Mouse (Mus musculus): Measurements from ENCODE around the gene Rpl23.

Gene Rpl23

GRCm38 (mm10) chr11:97813746-97814515 lies 31.7 kb upstream of the Rpl23 start:
- in situ Hi-C loops (cut with MboI), result no loop called here

- in situ Hi-C loops (cut with MboI), result no loop called here
Observed at GRCm38 (mm10) chr11:97813085-97813484, 30.8 kb upstream of the Rpl23 start.

- in situ Hi-C loops (cut with MboI), result no loop called here
Observed at GRCm38 (mm10) chr11:97812491-97812921, 30.3 kb upstream of the Rpl23 start.

- in situ Hi-C loops (cut with MboI), result no loop called here
Observed at GRCm38 (mm10) chr11:97811569-97812362, 29.5 kb upstream of the Rpl23 start.

- in situ Hi-C loops (cut with MboI), result no loop called here
Observed at GRCm38 (mm10) chr11:97810970-97811369, 28.7 kb upstream of the Rpl23 start.

- in situ Hi-C loops (cut with MboI), result no loop called here
Observed at GRCm38 (mm10) chr11:97810356-97810755, 28.1 kb upstream of the Rpl23 start.

GRCm38 (mm10) chr11:97809235-97810121 lies 27.2 kb upstream of the Rpl23 start:
- in situ Hi-C loops (cut with MboI), result no loop called here

- in situ Hi-C loops (cut with MboI), result no loop called here
Observed at GRCm38 (mm10) chr11:97808621-97809234, 26.5 kb upstream of the Rpl23 start.

GRCm38 (mm10) chr11:97808093-97808492 lies 25.9 kb upstream of the Rpl23 start:
- in situ Hi-C loops (cut with MboI), result no loop called here

- in situ Hi-C loops (cut with MboI), result no loop called here
Observed at GRCm38 (mm10) chr11:97807626-97808025, 25.4 kb upstream of the Rpl23 start.

GRCm38 (mm10) chr11:97806613-97806964 lies 24.4 kb upstream of the Rpl23 start:
- in situ Hi-C loops (cut with MboI), result no loop called here

- in situ Hi-C loops (cut with MboI), result no loop called here
Observed at GRCm38 (mm10) chr11:97805662-97806612, 23.7 kb upstream of the Rpl23 start.

- in situ Hi-C loops (cut with MboI), result no loop called here
Observed at GRCm38 (mm10) chr11:97804841-97805661, 22.8 kb upstream of the Rpl23 start.

GRCm38 (mm10) chr11:97803847-97804246 lies 21.6 kb upstream of the Rpl23 start:
- in situ Hi-C loops (cut with MboI), result no loop called here

GRCm38 (mm10) chr11:97802495-97802894 lies 20.3 kb upstream of the Rpl23 start:
- in situ Hi-C loops (cut with MboI), result no loop called here

GRCm38 (mm10) chr11:97802194-97802470 lies 19.9 kb upstream of the Rpl23 start:
- in situ Hi-C loops (cut with MboI), result no loop called here

- in situ Hi-C loops (cut with MboI), result no loop called here
Observed at GRCm38 (mm10) chr11:97801409-97802193, 19.4 kb upstream of the Rpl23 start.

GRCm38 (mm10) chr11:97800691-97801408 lies 18.6 kb upstream of the Rpl23 start:
- in situ Hi-C loops (cut with MboI), result no loop called here
